Mouse (Mus musculus) spleen, postnatal 4 days (tissue): Measurements from ENCODE around the gene Fam107b.

ENCODE experiments used
- DNase-seq, 2 experiments: peaks; one replicate each; pipeline ENCODE4 v3.0.0; 2022; ENCODE audit warnings: low spot score in 2 of 2

Fam107b gene

GRCm38 (mm10) chr2:3608868-3609854 lies 38.9 kb downstream of the Fam107b start:
- DNase-seq: no peak

- DNase-seq: no peak
These were observed 48.2 kb downstream of the Fam107b start for GRCm38 (mm10) chr2:3618446-3618845.

- no peak for DNase-seq
These were observed 51.3 kb downstream of the Fam107b start for GRCm38 (mm10) chr2:3621568-3621967.

- DNase-seq: no peak
These were observed 51.9 kb downstream of the Fam107b start for GRCm38 (mm10) chr2:3622158-3622557.

- no peak for DNase-seq
These were observed 53.1 kb downstream of the Fam107b start for GRCm38 (mm10) chr2:3623207-3623980.

- DNase-seq: no peak
These were observed 53.8 kb downstream of the Fam107b start for GRCm38 (mm10) chr2:3623981-3624584.

- no peak for DNase-seq
These were observed 58.8 kb downstream of the Fam107b start for GRCm38 (mm10) chr2:3629096-3629495.

- peak; percentile 28 to 70 for DNase-seq
These were observed 59.5 kb downstream of the Fam107b start for GRCm38 (mm10) chr2:3629741-3630140.

- DNase-seq: no peak
These were observed 60.6 kb downstream of the Fam107b start for GRCm38 (mm10) chr2:3630769-3631477.

GRCm38 (mm10) chr2:3633137-3633536 lies 62.8 kb downstream of the Fam107b start:
- DNase-seq: no peak

GRCm38 (mm10) chr2:3636771-3637170 lies 66.5 kb downstream of the Fam107b start:
- no peak for DNase-seq

- no peak for DNase-seq
These were observed 70.9 kb downstream of the Fam107b start for GRCm38 (mm10) chr2:3641001-3641770.

- DNase-seq: no peak
These were observed 72.7 kb downstream of the Fam107b start for GRCm38 (mm10) chr2:3642949-3643348.

GRCm38 (mm10) chr2:3645741-3646140 lies 75.5 kb downstream of the Fam107b start:
- DNase-seq: no peak

GRCm38 (mm10) chr2:3649171-3649570 lies 78.9 kb downstream of the Fam107b start:
- no peak for DNase-seq

GRCm38 (mm10) chr2:3654606-3655005 lies 84.3 kb downstream of the Fam107b start:
- no peak for DNase-seq

GRCm38 (mm10) chr2:3656091-3656490 lies 85.8 kb downstream of the Fam107b start:
- DNase-seq: no peak

- peak in 1 of 2 experiments; percentile 42 for DNase-seq
These were observed 86.5 kb downstream of the Fam107b start for GRCm38 (mm10) chr2:3656834-3657233.

- no peak for DNase-seq
These were observed 87.1 kb downstream of the Fam107b start for GRCm38 (mm10) chr2:3657376-3657775.

- DNase-seq: peak; percentile 67 to 74
These were observed 87.8 kb downstream of the Fam107b start for GRCm38 (mm10) chr2:3657811-3658730.
